Mouse (Mus musculus) duodenum, adult 2 months (tissue): ENCODE results near the gene Olfr630. TPM values are rescaled to one million over a fixed set of nuclear protein-coding genes. Genes with fewer than 3 reads are reported as not detected.

Source experiments
- polyA plus RNA-seq: library from polyadenylated mRNA; depleted of rRNA; stranded (reverse); fragments of >200 nt; gene quantifications from 2 replicates; pipeline ENCODE4 v1.2.3, GENCODE M21; 2012; ENCODE audit warnings: low replicate concordance; rRNA removed

The Olfr630 gene
- not detected in 2 replicates for polyA plus RNA-seq

DNA sequence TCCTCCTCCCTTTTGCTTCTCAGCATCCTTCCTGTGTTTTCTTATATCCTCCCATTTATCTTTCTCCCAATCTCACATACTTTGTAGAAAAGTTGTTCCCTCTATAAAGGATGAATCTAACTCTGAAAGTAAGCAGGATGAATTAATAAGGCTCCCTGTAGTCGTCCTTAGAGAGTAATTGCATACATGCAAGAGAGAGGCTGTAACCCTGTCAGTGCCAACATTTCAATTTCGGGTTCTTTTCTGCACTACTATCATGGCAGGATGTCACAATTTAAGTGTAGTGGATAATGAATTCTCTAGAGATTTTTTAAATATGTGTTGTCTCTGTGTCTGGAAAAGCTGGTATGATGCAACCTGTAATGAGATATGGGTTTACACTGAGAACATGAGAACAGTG lies at the start of gene Olfr630:
Gene Olfr630 (minus strand): TSS at position 101 of the 400 bp plus-strand sequence.

GRCm38 (mm10) chr7:103791721-103792120 lies 34.6 kb upstream of the Olfr630 start, which contains the start of gene Olfr67:
Olfr67 (minus strand) TSS chr7:103791821.

GRCm38 (mm10) chr7:103779598-103779997 lies 22.5 kb upstream of the Olfr630 start, which contains the start of gene Olfr68:
Olfr68 (minus strand) TSS chr7:103779698.

GRCm38 (mm10) chr7:103771494-103771893 lies 14.4 kb upstream of the Olfr630 start, which contains the start of gene Olfr69:
Olfr69 (minus strand) TSS chr7:103771594.

GRCm38 (mm10) chr7:103744843-103745242 lies 12.3 kb downstream of the Olfr630 start, which contains the start of gene Olfr629:
Olfr629 (minus strand) TSS chr7:103744943.

DNA sequence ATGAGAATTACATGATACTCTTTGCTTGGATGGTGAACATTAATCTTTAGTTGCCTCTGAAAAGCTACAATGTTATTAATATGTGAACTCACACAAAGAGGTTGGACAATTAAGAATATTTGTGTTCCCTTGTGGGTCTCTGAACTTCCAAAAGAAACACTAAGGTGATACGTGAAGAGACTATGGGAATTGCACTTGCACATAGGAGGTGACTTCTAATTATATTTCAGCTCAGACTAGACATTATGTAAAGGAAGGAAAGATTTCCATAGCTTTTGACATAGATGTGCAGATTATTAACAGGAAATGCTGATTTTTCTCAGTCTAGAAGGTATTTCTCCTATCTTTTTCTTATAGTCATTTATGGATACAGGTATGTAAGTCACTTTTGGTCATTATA lies 27.1 kb downstream of the Olfr630 start, which contains the start of gene Olfr628:
Gene Olfr628 (plus strand): TSS at position 301 of the 400 bp plus-strand sequence.

GRCm38 (mm10) chr7:103714371-103714770 lies 42.8 kb downstream of the Olfr630 start, which contains the start of gene Olfr243:
Olfr243 (plus strand) TSS chr7:103714671.

Other genes starting within 250 kb of the Olfr630 start
- not detected in 2 replicates for gene Olfr610, start 245.2 kb downstream of the Olfr630 start, polyA plus RNA-seq
- gene Olfr611, start 236.5 kb downstream of the Olfr630 start, polyA plus RNA-seq, result not detected in 2 replicates
- not detected in 2 replicates for gene Olfr612, start 214.6 kb downstream of the Olfr630 start, polyA plus RNA-seq
- not detected in 2 replicates for gene Olfr613, start 209.3 kb downstream of the Olfr630 start, polyA plus RNA-seq
- gene Olfr615, start 201.3 kb downstream of the Olfr630 start, polyA plus RNA-seq, result not detected in 2 replicates
- gene Olfr616, start 188.2 kb downstream of the Olfr630 start, polyA plus RNA-seq, result not detected in 2 replicates
- not detected in 2 replicates for gene Olfr617, start 184.3 kb downstream of the Olfr630 start, polyA plus RNA-seq
- not detected in 2 replicates for gene Olfr618, start 167.2 kb downstream of the Olfr630 start, polyA plus RNA-seq
- not detected in 2 replicates for gene Olfr619, start 156.8 kb downstream of the Olfr630 start, polyA plus RNA-seq
- gene Olfr620, start 144.8 kb downstream of the Olfr630 start, polyA plus RNA-seq, result not detected in 2 replicates
- not detected in 2 replicates for gene Olfr622, start 114.6 kb downstream of the Olfr630 start, polyA plus RNA-seq
- not detected in 2 replicates for gene Olfr623, start 93.6 kb downstream of the Olfr630 start, polyA plus RNA-seq
- gene Olfr624, start 86.1 kb downstream of the Olfr630 start, polyA plus RNA-seq, result not detected in 2 replicates
- gene Olfr625-ps1, start 74.6 kb downstream of the Olfr630 start, polyA plus RNA-seq, result not detected in 2 replicates
- gene Olfr243, start 42.7 kb downstream of the Olfr630 start, polyA plus RNA-seq, result not detected in 2 replicates
- gene Olfr628, start 27.0 kb downstream of the Olfr630 start, polyA plus RNA-seq, result not detected in 2 replicates
- gene Olfr629, start 12.4 kb downstream of the Olfr630 start, polyA plus RNA-seq, result not detected in 2 replicates
- gene Olfr69, start 14.3 kb upstream of the Olfr630 start, polyA plus RNA-seq, result not detected in 2 replicates
- gene Olfr68, start 22.4 kb upstream of the Olfr630 start, polyA plus RNA-seq, result not detected in 2 replicates
- not detected in 2 replicates for gene Olfr67, start 34.5 kb upstream of the Olfr630 start, polyA plus RNA-seq
- 34.6 and 126 TPM in 2 replicates for gene Hbb-bt, start 56.7 kb upstream of the Olfr630 start, polyA plus RNA-seq
- 335 and 1,183 TPM in 2 replicates for gene Hbb-bs, start 70.8 kb upstream of the Olfr630 start, polyA plus RNA-seq
- gene Hbb-bh2, start 83.2 kb upstream of the Olfr630 start, polyA plus RNA-seq, result not detected in 2 replicates
- gene Hbb-bh1, start 85.8 kb upstream of the Olfr630 start, polyA plus RNA-seq, result not detected in 2 replicates
- gene Hbb-y, start 95.9 kb upstream of the Olfr630 start, polyA plus RNA-seq, result not detected in 2 replicates
- gene Olfr66, start 128.9 kb upstream of the Olfr630 start, polyA plus RNA-seq, result not detected in 2 replicates
- gene Olfr64, start 137.2 kb upstream of the Olfr630 start, polyA plus RNA-seq, result not detected in 2 replicates
- gene Olfr65, start 146.2 kb upstream of the Olfr630 start, polyA plus RNA-seq, result not detected in 2 replicates
- gene Olfr631, start 171.5 kb upstream of the Olfr630 start, polyA plus RNA-seq, result not detected in 2 replicates
- 0.20 TPM in 1 of 2 replicates, not detected in the other for gene Olfr632, start 177.0 kb upstream of the Olfr630 start, polyA plus RNA-seq
- not detected in 2 replicates for gene Olfr633, start 187.1 kb upstream of the Olfr630 start, polyA plus RNA-seq
- gene Olfr635, start 213.8 kb upstream of the Olfr630 start, polyA plus RNA-seq, result not detected in 2 replicates
- not detected in 2 replicates for gene Olfr638, start 241.4 kb upstream of the Olfr630 start, polyA plus RNA-seq